Mouse (Mus musculus): ENCODE data around the gene Eci1.
"Not testable (repeated sequence)": the region's sequence is repeated elsewhere in the genome, so short reads cannot be mapped to it uniquely, and the experiment has no call there.

Gene Eci1

GRCm38 (mm10) chr17:24440377-24440776 is 13.9 kb downstream of the Eci1 start:
- DNase-seq (ENCODE audit: low spot score in 2 of 2) = no peak

- DNase-seq (ENCODE audit: low spot score in 2 of 2) = no peak
Observed at GRCm38 (mm10) chr17:24441148-24441547, 14.7 kb downstream of the Eci1 start.

- DNase-seq (ENCODE audit: low spot score in 2 of 2) = no peak
Observed at GRCm38 (mm10) chr17:24442107-24442506, 15.7 kb downstream of the Eci1 start.

GRCm38 (mm10) chr17:24442632-24443155 is 16.3 kb downstream of the Eci1 start, which contains the start of gene Dnase1l2:
Gene Dnase1l2, minus strand, starts transcription at chr17:24443105.
- DNase-seq (ENCODE audit: low spot score in 2 of 2) = no peak

GRCm38 (mm10) chr17:24443409-24443808 is 17.0 kb downstream of the Eci1 start:
- DNase-seq (ENCODE audit: low spot score in 2 of 2) = no peak

- no peak for DNase-seq (ENCODE audit: low spot score in 2 of 2)
Observed at GRCm38 (mm10) chr17:24446590-24446989, 20.1 kb downstream of the Eci1 start.

- DNase-seq (ENCODE audit: low spot score in 2 of 2) = no peak
Observed at GRCm38 (mm10) chr17:24449507-24449906, 23.1 kb downstream of the Eci1 start.

- no peak for DNase-seq (ENCODE audit: low spot score in 2 of 2)
Observed at GRCm38 (mm10) chr17:24451220-24451619, 24.8 kb downstream of the Eci1 start.

GRCm38 (mm10) chr17:24453372-24453771 is 26.9 kb downstream of the Eci1 start:
- no peak for DNase-seq (ENCODE audit: low spot score in 2 of 2)

- DNase-seq (ENCODE audit: low spot score in 2 of 2) = no peak
Observed at GRCm38 (mm10) chr17:24454218-24454755, 27.8 kb downstream of the Eci1 start.

- DNase-seq (ENCODE audit: low spot score in 2 of 2) = peak; percentile 98 to 99
Observed at GRCm38 (mm10) chr17:24454756-24455522, 28.5 kb downstream of the Eci1 start.

- not testable (repeated sequence) for DNase-seq (ENCODE audit: low spot score in 2 of 2)
Observed at GRCm38 (mm10) chr17:24455523-24456206, 29.2 kb downstream of the Eci1 start.

- no peak for DNase-seq (ENCODE audit: low spot score in 2 of 2)
Observed at GRCm38 (mm10) chr17:24461580-24461979, 35.1 kb downstream of the Eci1 start.

- no peak for DNase-seq (ENCODE audit: low spot score in 2 of 2)
Observed at GRCm38 (mm10) chr17:24462932-24463331, 36.5 kb downstream of the Eci1 start.

GRCm38 (mm10) chr17:24463374-24464133 is 37.1 kb downstream of the Eci1 start:
- DNase-seq (ENCODE audit: low spot score in 2 of 2) = no peak

- no peak for DNase-seq (ENCODE audit: low spot score in 2 of 2)
Observed at GRCm38 (mm10) chr17:24468636-24469246, 42.3 kb downstream of the Eci1 start.

- DNase-seq (ENCODE audit: low spot score in 2 of 2) = no peak
Observed at GRCm38 (mm10) chr17:24469336-24469909, 43.0 kb downstream of the Eci1 start.

- DNase-seq (ENCODE audit: low spot score in 2 of 2) = peak; percentile 98 to 99
Observed at GRCm38 (mm10) chr17:24469910-24470602, 43.6 kb downstream of the Eci1 start, which contains the start of the genes E4f1 and Pgp. Gene E4f1, minus strand, starts transcription at chr17:24470313. Gene Pgp, plus strand, starts transcription at chr17:24470392.

- peak in 1 of 2 experiments; percentile 56 for DNase-seq (ENCODE audit: low spot score in 2 of 2)
Observed at GRCm38 (mm10) chr17:24470701-24471527, 44.5 kb downstream of the Eci1 start.

Data from frontal cortex, postnatal 10 days (tissue).